10 mouse cellular contexts compared by ENCODE assay signal in the genomic region with DNA sequence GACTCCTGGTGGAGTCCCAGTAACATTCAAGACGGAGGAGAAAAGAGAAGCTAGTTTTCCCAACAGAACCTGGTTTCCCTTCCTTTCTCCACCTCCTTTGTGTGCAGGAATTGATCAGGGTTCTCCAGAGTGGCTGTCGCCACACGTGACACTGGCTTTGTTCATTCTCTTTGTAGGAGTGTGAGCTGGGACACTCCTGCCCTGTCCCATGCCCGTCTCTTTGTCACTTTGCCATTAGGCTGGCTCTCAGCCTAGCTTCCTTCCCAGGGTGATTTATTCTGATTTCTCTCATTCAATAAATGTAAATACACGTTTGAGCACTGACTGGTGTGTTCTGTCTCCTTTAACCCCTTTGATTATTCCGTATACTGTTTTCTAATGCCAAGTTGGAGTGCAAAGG. TPM values are rescaled to one million over a fixed set of nuclear protein-coding genes. Genes with fewer than 3 reads are reported as not detected.
DNase-seq lines count a peak whose midpoint lies in the region; ATAC-seq and TF ChIP-seq lines count a peak whose summit lies in the region.
"Had no signal": no experiment of that assay in that cellular context is flagged by ENCODE, and none has a peak within 500 bp of the region (broad histone marks: within the 10 kb centered on the region; RNA-seq: fewer than 3 reads in every experiment).

No protein-coding gene starts in this region.

- no peaks in the 10 kb centered on the region for H3K27me3 ChIP-seq in liver, embryonic 16.5 days (ENCODE audit: control insufficient read depth, insufficient read depth, low read depth, low read length)
- H3K27me3 ChIP-seq in hindbrain, postnatal 0 days (ENCODE audit: insufficient read depth, low read length), result no peaks in the 10 kb centered on the region
- H3K27me3 ChIP-seq in neural tube, embryonic 15.5 days (replicated peaks), result no peaks in the 10 kb centered on the region
- H3K27me3 ChIP-seq in kidney, embryonic 16.5 days (ENCODE audit: insufficient read depth, low read length), result no peaks in the 10 kb centered on the region

- H3K4me3 ChIP-seq in liver, embryonic 16.5 days (ENCODE audit: low read depth, low read length), result no peak overlapping the region
- H3K4me3 ChIP-seq in hindbrain, postnatal 0 days (ENCODE audit: low read length), result no peak overlapping the region
- H3K4me3 ChIP-seq in neural tube, embryonic 15.5 days (replicated peaks), result no peak overlapping the region
- H3K4me3 ChIP-seq in kidney, embryonic 16.5 days (ENCODE audit: low read length), result no peak overlapping the region
- H3K4me3 ChIP-seq: left cerebral cortex, adult 2 months; myocyte had no signal

- H3K4me2 ChIP-seq in liver, embryonic 16.5 days (ENCODE audit: low read depth, low read length), result no peak overlapping the region
- H3K4me2 ChIP-seq in hindbrain, postnatal 0 days (ENCODE audit: low read depth, low read length), result no peak overlapping the region
- H3K4me2 ChIP-seq in neural tube, embryonic 15.5 days, result no peak overlapping the region
- H3K4me2 ChIP-seq in kidney, embryonic 16.5 days (replicated peaks; ENCODE audit: low read depth, low read length), result no peak overlapping the region

- DNase-seq in adrenal gland, postnatal 25 days, result peak; percentile 35
- no peak for DNase-seq in adrenal gland, adult 8-10 months
- no peak for DNase-seq in liver
- DNase-seq in hindbrain, postnatal 0 days (ENCODE audit: low spot score), result peak; percentile 57
- no peak for DNase-seq in cerebellum, adult 9-11 months

- peak overlapping the region; percentile 64; the same call in 1 of the 2 replicates for H3K27ac ChIP-seq in liver, embryonic 16.5 days (ENCODE audit: low read length)
- no peak overlapping the region for H3K27ac ChIP-seq in hindbrain, postnatal 0 days
- H3K27ac ChIP-seq in neural tube, embryonic 15.5 days (replicated peaks), result 0 out of 2 replicates have a peak overlapping the region, but pooled peaks have one; percentile 28
- H3K27ac ChIP-seq in kidney, embryonic 16.5 days (ENCODE audit: low read length), result no peak overlapping the region
- H3K27ac ChIP-seq: left cerebral cortex, adult 2 months had no signal

- 45% methylated on average over 6 of the region's 6 CpGs for WGBS in liver, embryonic 16.5 days (ENCODE audit: insufficient replicate concordance)
- WGBS in hindbrain, postnatal 0 days, result 41% methylated on average over 6 of the region's 6 CpGs
- 30% methylated on average over 6 of the region's 6 CpGs for WGBS in neural tube, embryonic 15.5 days
- WGBS in kidney, embryonic 16.5 days, result 58% methylated on average over 6 of the region's 6 CpGs

- no peak for ATAC-seq in liver, embryonic 16.5 days (ENCODE audit: low read depth)
- ATAC-seq in hindbrain, postnatal 0 days, result peak; percentile 73; the same call in 1 of the 2 replicates
- ATAC-seq in neural tube, embryonic 15.5 days (ENCODE audit: low FRiP score), result peak; percentile 73; the same call in 1 of the 2 replicates
- ATAC-seq in kidney, embryonic 16.5 days (ENCODE audit: low FRiP score, low TSS enrichment), result no peak

- TF ChIP-seq CTCF in hindbrain, postnatal 0 days (IDR thresholded peaks at IDR 0.05; ENCODE audit: low read depth), result no peak

- no peaks in the 10 kb centered on the region for H3K36me3 ChIP-seq in liver, embryonic 16.5 days (ENCODE audit: control insufficient read depth, insufficient read depth)
- no peaks in the 10 kb centered on the region for H3K36me3 ChIP-seq in hindbrain, postnatal 0 days (ENCODE audit: insufficient read depth, low read length)
- no peaks in the 10 kb centered on the region for H3K36me3 ChIP-seq in neural tube, embryonic 15.5 days
- H3K36me3 ChIP-seq in kidney, embryonic 16.5 days (ENCODE audit: insufficient read depth, low read length), result no peaks in the 10 kb centered on the region

- H3K9ac ChIP-seq in liver, embryonic 16.5 days (ENCODE audit: low read depth, low read length), result no peak overlapping the region
- H3K9ac ChIP-seq in hindbrain, postnatal 0 days (replicated peaks; ENCODE audit: low read length), result no peak overlapping the region
- H3K9ac ChIP-seq in neural tube, embryonic 15.5 days (replicated peaks), result no peak overlapping the region
- no peak overlapping the region for H3K9ac ChIP-seq in kidney, embryonic 16.5 days (replicated peaks; ENCODE audit: low read length)

- peaks cover 4% of the 10 kb centered on the region for H3K4me1 ChIP-seq in liver, embryonic 16.5 days (ENCODE audit: control insufficient read depth, low read depth, low read length)
- no peaks in the 10 kb centered on the region for H3K4me1 ChIP-seq in hindbrain, postnatal 0 days (ENCODE audit: insufficient read depth, low read length)
- H3K4me1 ChIP-seq in neural tube, embryonic 15.5 days, result 0 out of 2 replicates have a peak, but pooled peaks cover 7% of the 10 kb centered on the region
- no peaks in the 10 kb centered on the region for H3K4me1 ChIP-seq in kidney, embryonic 16.5 days (ENCODE audit: insufficient read depth, low read length)

- H3K9me3 ChIP-seq in liver, embryonic 16.5 days (replicated peaks; ENCODE audit: control insufficient read depth, low read length), result no peaks in the 10 kb centered on the region
- H3K9me3 ChIP-seq in hindbrain, postnatal 0 days (ENCODE audit: low read length), result no peaks in the 10 kb centered on the region
- H3K9me3 ChIP-seq in neural tube, embryonic 15.5 days (replicated peaks), result no peaks in the 10 kb centered on the region
- 0 out of 2 replicates have a peak, but pooled peaks cover 3% of the 10 kb centered on the region for H3K9me3 ChIP-seq in kidney, embryonic 16.5 days (ENCODE audit: low read length)

RNA-seq across cellular contexts. Expression of a gene that starts 55.3 kb away (rescaled TPM):
- total RNA-seq in adrenal gland, postnatal 25 days (2021), result 107 and 113 TPM in 2 replicates
- 100 to 1,000 TPM in 3 of 4 experiments, 10 to 100 TPM in 1; 97.2 to 128 (median 115) TPM for total RNA-seq in adrenal gland, adult 8-10 months (2022)
- polyA plus RNA-seq in liver, embryonic 16.5 days (2015; fragmentation: Nextera tagmentation; extraction: Ambion mirVana), result 10.5 and 13.2 TPM in 2 replicates
- 14.0 and 16.0 TPM in 2 replicates for total RNA-seq in hindbrain, postnatal 0 days (2014; rRNA removed)
- polyA plus RNA-seq in hindbrain, postnatal 0 days (2015; fragmentation: Nextera tagmentation; extraction: Ambion mirVana), result 4.6 and 5.4 TPM in 2 replicates
- polyA plus RNA-seq in neural tube, embryonic 15.5 days (2015; fragmentation: Nextera tagmentation; extraction: Ambion mirVana), result 8.2 and 9.9 TPM in 2 replicates
- polyA plus RNA-seq in kidney, embryonic 16.5 days (2015; fragmentation: Nextera tagmentation; extraction: Ambion mirVana), result 29.8 and 30.4 TPM in 2 replicates

Comparison
In these comparisons a context has a peak if more than half of its experiments do, and no peak if none do; other contexts are left out.
1. DNase-seq: peak in adrenal gland, postnatal 25 days (single experiment) and hindbrain, postnatal 0 days (single experiment); none in adrenal gland, adult 8-10 months (single experiment), liver (single experiment) and cerebellum, adult 9-11 months (single experiment).
2. ATAC-seq: peak in hindbrain, postnatal 0 days (single experiment) and neural tube, embryonic 15.5 days (single experiment); none in liver, embryonic 16.5 days (single experiment) and kidney, embryonic 16.5 days (single experiment).
3. H3K27ac ChIP-seq: peak in liver, embryonic 16.5 days (single experiment) and neural tube, embryonic 15.5 days (single experiment); none in hindbrain, postnatal 0 days (single experiment) and kidney, embryonic 16.5 days (single experiment).